Mouse (Mus musculus): ENCODE results near the gene Acot12.

Gene Acot12

GRCm38 (mm10) chr13:91827876-91828275 is 86.6 kb downstream of the Acot12 start:
- DNase-seq, result no peak

Measured in lung, postnatal 14 days (tissue).